Mouse (Mus musculus): ENCODE results near the gene Csn3.

Csn3 gene

GRCm38 (mm10) chr5:87925372-87925771, at the start of gene Csn3:
Csn3 (plus strand) TSS chr5:87925579.
- DNase-seq (ENCODE audit: inconsistent ontology term): peak; percentile 22

GRCm38 (mm10) chr5:87884729-87885128, 40.6 kb upstream of the Csn3 start, which contains the start of gene Odam:
Odam (plus strand) TSS chr5:87885029.
- DNase-seq (ENCODE audit: inconsistent ontology term): no peak

- no peak for DNase-seq (ENCODE audit: inconsistent ontology term)
These were observed 6.2 kb downstream of the Csn3 start for GRCm38 (mm10) chr5:87931603-87932002.

- DNase-seq (ENCODE audit: inconsistent ontology term): peak; percentile 20
These were observed 15.4 kb downstream of the Csn3 start for GRCm38 (mm10) chr5:87940752-87941151.

GRCm38 (mm10) chr5:87942515-87942914, 17.1 kb downstream of the Csn3 start:
- DNase-seq (ENCODE audit: inconsistent ontology term): no peak

GRCm38 (mm10) chr5:87951836-87952235, 26.5 kb downstream of the Csn3 start:
- DNase-seq (ENCODE audit: inconsistent ontology term): no peak

GRCm38 (mm10) chr5:87969201-87969600, 43.8 kb downstream of the Csn3 start, which contains the start of the genes 2310003L06Rik and Gm28434:
2310003L06Rik (plus strand) TSS chr5:87969459.
Gm28434 (plus strand) TSS chr5:87969517.
- DNase-seq (ENCODE audit: inconsistent ontology term): no peak

GRCm38 (mm10) chr5:87979139-87979538, 53.8 kb downstream of the Csn3 start, which contains the start of gene Cabs1:
Cabs1 (plus strand) TSS chr5:87979439.
- no peak for DNase-seq (ENCODE audit: inconsistent ontology term)

Measured in Muller cell, postnatal 12 days (primary cell).